Mouse (Mus musculus) skeletal muscle tissue, adult 2 months (tissue): Measurements from ENCODE around the gene Spdya.
"Not testable (repeated sequence)": the region's sequence is repeated elsewhere in the genome, so short reads cannot be mapped to it uniquely, and the experiment has no call there.

Source experiments
- DNase-seq: peaks from one replicate; pipeline ENCODE4 v3.0.0-alpha.2; 2012; ENCODE audit warnings: low read depth, low spot score

Gene Spdya

GRCm38 (mm10) chr17:71631806-71632205, 79.9 kb downstream of the Spdya start:
- no peak for DNase-seq

GRCm38 (mm10) chr17:71633350-71633749, 81.5 kb downstream of the Spdya start:
- DNase-seq = no peak

- DNase-seq = no peak
Measured at GRCm38 (mm10) chr17:71636786-71637185, 84.9 kb downstream of the Spdya start.

- no peak for DNase-seq
Measured at GRCm38 (mm10) chr17:71637750-71638265, 85.9 kb downstream of the Spdya start.

- DNase-seq = not testable (repeated sequence)
Measured at GRCm38 (mm10) chr17:71639056-71639455, 87.2 kb downstream of the Spdya start.
